Mouse (Mus musculus): ENCODE measurements around the gene Zfyve26.
A peak's percentile ranks its signal among the peaks of the same experiment; 100 is the strongest.
"Not testable (repeated sequence)": the region's sequence is repeated elsewhere in the genome, so short reads cannot be mapped to it uniquely, and the experiment has no call there.

Gene Zfyve26

GRCm38 (mm10) chr12:79296126-79296816 is at the start of gene Zfyve26:
Gene Zfyve26, minus strand, starts transcription at chr12:79296304.
- peak; percentile 96 for DNase-seq

DNA sequence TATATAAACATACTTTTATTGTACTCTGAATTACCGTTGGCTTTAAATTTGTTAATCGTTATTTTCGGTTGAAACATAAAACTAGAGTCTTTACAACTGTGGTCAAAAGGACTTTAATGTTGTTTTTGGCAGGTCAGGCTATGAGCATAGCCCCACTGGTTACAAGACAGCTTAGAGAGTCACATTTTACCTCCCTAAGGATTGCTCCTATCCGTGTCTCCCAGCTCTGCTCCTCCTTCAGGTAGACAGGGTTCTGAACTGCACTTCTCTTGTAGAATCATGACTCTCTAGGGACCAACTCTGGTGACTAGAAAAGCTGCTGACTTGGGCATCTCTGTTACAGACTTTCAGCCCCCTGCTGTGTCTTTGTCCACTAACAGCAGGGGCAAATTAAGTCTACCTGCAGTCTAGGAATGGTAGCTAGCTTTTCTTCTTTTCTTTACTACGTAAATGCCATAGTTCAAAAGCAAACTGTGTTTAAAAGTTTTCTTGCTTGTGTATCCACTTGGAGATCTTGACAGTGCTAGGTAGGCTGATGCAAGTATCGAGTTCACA is 45.3 kb upstream of the Zfyve26 start:
- no peak for DNase-seq

DNA sequence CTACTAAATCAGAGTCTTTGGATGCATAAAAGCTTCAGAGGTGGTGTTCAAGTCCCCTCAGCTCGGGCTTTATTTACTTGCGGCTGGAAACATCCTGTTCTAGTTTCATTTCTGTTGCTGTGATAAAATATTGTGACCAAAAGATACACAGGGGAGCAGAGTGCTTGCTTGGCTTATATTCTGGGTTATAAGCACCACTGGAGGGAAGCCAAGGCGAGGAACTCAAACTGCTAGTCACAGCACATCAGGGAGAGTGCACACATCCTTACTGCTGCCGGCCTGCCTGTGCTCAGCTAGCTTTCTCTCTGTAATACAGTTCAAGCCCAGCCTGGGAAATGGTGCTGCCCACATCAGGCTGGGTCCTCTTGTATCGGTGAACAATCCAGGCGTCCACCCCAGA is 44.4 kb upstream of the Zfyve26 start:
- DNase-seq, result no peak

GRCm38 (mm10) chr12:79338791-79339190 is 42.7 kb upstream of the Zfyve26 start:
- no peak for DNase-seq

GRCm38 (mm10) chr12:79331722-79332121 is 35.6 kb upstream of the Zfyve26 start:
- DNase-seq, result no peak

DNA sequence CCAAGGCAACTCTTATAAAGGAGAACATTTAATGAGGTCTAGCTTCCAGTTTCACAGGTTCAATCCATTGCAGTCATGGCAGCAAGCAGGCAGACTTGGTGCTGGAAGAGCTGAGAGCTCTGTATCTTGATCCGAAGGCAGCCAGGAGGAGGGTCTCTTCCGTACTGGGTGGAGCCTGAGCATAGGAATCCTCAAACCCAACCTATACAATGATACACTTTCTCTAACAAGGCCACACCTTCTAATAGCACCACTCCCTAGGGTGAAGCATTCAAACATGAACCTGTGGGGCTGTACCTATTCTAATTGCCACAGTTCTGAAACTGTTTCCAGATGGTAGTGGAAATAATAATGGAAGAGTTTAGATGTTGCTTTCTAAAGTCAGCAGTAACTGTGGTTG is 34.5 kb upstream of the Zfyve26 start:
- no peak for DNase-seq

DNA sequence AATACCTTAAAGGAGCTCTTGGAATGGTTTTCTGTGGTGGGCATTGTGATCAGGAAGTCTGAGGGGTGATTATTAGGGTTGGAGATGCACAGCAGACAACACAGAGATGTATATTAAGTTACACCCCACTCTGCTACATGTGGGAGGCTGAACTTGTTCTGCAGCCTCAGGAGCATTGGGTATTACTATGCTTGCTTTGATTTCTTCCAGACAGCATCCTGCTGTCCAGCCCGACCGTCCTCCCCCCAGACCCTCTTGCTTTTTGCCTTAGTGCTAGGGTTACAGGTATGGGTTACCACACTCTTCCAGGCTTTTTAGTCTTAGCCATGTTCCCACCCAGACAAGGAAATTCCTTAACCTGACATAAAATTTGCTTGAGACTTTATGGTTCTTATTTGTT is 31.8 kb upstream of the Zfyve26 start:
- DNase-seq, result no peak

DNA sequence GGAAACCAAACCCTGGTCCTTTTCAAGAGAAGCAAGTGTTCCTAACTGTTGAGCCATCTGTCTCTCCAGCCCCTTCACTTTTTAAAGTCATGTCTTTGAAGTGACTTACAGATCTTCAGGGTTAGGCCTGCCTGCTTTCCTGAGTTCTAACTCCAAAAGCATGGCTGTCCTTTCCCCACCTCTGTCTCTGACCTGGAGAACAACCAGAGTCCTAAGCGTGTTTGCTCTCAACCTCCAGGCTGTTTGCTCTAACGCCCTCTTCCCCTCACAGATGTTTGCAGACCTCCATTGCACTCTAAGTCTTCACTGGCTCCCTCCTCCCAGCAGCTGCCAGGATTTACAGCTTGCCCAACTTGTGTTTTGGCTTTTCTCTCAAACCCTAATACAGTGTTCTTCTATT is 30.6 kb upstream of the Zfyve26 start:
- no peak for DNase-seq

GRCm38 (mm10) chr12:79326236-79326635 is 30.1 kb upstream of the Zfyve26 start:
- no peak for DNase-seq

- not testable (repeated sequence) for DNase-seq
These were observed 26.4 kb upstream of the Zfyve26 start for GRCm38 (mm10) chr12:79322539-79322938.

DNA sequence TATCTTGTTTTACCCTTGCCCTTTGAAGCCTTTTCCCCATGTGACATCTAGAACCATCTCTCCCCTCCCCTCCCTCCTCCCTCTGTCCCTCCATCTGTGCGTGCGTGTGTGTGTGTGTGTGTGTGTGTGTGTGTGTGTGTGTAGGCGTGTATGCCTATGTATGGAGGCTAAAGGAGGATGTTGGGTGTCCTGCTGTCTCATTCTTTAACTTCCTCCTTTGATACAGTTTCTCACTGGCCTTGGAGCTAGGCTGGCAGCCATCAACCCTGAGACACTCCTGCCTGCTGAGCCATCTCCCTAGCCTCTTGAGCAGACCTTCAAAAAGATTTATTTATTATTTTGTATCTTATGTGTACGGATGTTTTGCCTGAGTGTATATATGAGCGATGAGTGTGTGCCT is 24.8 kb upstream of the Zfyve26 start:
- no peak for DNase-seq

- no peak for DNase-seq
These were observed 21.2 kb upstream of the Zfyve26 start for GRCm38 (mm10) chr12:79317339-79317738.

DNA sequence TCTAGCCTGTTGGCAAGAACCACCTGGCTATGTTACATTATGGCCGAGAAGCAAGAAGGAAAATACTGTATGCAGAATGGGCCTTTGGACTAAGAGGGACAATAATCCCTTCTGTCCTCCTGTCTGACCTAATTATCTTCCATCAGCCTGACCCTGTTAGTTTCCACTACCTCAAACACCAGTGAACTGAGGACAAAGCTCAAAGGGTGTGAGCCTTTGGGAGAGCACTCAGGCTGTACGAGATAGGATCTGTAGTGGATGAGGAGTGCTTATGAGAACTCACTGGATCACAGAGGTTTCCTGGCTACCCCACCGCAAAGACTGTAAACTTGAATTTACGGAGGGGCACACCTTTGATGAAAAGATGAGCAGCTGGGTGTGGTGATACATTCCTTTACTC is 17.6 kb upstream of the Zfyve26 start:
- no peak for DNase-seq

- DNase-seq, result no peak
These were observed 9.9 kb upstream of the Zfyve26 start for GRCm38 (mm10) chr12:79306013-79306412.

DNA sequence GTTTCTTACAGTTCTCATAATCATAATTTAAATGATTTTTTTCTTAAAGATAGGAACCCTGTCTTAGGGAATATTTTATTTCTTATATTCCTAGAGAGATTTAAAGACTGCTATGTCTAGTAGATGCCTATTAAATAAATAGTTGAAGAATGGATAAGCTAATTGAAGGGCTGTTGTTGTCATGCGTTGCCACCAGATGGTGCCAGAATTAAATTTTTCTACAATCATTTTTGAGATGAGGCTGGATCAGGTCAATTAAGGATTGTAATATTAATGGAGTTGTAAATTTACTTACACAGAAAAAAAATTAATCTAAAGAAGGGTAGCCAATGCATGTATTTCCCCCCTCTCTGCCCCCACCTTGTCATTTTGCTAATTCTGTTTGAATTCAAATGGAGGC is 9.0 kb upstream of the Zfyve26 start:
- peak in 1 of 2 experiments; percentile 7 for DNase-seq

DNA sequence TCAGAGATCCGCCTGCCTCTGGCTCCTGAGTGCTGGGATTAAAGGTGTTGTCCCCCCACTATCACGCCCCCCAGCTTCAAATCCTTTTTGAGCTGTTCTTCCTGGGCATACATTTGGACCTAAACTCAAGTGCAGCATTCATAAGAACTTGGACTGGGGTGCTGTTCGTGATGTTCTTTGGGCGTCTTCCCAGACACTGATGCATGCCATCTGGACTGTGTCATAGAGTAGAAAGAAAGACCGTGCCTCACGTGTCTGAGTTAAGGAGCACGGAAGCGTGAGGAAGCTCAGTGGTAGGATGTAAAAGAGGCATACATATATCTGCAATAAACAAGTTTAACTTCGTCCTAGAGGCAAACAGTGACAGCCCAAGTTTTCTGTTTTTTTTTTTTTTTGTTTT is 5.7 kb upstream of the Zfyve26 start:
- DNase-seq, result peak in 1 of 2 experiments; percentile 28

DNA sequence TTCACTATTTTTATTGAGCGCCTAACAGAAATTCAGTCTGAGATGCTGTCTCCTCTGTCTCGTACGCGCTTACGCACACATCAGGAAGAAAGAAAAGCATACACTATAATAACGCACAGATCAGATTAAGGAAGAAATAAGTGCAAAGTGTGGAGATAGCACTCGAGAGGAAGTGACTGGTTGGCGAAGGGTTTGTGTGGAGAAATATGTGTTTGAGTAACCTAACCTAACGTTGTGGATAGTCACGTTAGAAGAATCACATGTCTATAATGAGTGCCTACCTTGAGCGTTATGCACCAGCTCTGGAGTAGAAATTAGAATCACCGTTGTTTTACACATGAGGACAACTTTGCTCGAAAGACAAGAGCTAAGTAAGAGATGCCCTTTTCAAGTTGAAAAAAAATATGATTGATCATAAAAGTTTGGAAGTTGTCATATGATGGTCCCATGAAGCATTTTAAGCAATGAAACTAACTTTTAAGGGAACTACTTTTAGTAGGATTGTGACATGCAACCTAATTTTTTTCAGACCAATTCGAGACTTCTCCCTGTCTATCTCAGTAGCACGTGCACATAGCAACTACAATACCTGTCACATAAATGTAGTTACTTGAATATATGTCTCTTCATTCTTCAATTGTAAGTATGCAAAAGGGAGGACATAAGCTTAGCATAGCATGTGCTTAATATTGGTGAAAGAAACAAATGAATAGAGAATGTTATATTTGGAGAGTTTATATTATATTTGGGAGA is 2.0 kb upstream of the Zfyve26 start:
- no peak for DNase-seq

DNA sequence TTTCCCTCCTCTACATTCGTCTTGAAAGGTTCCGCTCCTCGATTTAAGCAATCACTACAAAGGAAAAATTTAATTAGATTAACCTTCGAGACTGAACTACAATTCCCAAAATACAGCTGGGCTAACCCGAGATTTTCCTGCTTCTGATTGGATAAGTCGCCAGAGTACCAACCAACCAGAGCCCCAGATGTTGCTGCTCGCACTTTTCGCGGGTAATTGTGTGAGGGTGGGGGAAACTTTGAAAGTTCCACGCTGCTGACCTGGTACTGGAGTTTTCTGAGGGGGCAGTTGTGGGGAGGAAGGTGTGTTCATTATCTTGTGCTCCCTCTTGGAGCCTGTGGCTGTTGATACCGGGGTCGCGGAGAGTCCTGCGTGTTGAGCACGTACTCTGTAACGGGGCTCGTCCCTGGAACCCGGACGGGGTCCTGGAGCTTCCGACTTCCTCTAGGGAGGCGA is 1.0 kb upstream of the Zfyve26 start, which contains the start of gene Rad51b:
Gene Rad51b (plus strand): TSS at position 162 of the 456 bp plus-strand sequence.
- peak; percentile 77 to 88 for DNase-seq

DNA sequence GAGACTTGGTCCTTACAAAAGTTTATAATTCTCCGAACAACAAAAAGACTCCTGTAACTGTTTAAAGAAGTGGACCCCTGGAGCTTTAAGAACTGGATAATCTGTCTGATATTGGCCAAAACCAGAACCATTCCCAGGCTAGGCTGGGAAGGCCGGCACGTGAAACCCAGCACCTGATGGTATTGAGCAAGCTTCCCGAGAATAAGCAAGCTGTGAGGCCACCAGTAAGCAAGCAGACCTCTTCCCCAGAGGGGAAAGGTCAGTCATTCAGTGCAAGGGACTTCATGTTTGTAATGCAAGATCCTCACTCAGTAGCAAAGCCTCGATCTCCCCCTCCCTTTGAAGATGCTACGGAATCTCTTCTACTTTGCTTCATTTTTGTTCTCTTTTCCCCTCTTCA is 3.2 kb downstream of the Zfyve26 start:
- DNase-seq, result peak in 1 of 2 experiments; percentile 11

DNA sequence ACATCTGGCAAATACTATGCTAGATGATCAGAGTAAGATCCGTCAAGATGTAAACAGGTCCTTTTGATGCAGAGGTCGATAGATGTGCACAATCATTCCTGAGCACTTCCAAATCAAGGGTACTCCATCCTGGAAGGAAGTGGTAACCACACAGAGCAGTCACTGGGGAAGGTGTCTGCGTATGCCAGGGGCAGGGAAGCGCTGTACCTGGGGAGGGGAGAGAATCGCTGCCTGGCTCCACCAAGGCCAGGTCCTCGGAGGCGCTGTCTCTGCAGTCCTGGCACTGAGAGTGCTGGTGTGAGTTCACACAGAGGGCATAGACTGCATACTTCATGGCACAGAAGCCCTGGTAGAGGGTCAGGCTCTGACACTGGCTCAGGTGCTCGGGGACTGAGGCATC is 13.5 kb downstream of the Zfyve26 start:
- DNase-seq, result no peak

DNA sequence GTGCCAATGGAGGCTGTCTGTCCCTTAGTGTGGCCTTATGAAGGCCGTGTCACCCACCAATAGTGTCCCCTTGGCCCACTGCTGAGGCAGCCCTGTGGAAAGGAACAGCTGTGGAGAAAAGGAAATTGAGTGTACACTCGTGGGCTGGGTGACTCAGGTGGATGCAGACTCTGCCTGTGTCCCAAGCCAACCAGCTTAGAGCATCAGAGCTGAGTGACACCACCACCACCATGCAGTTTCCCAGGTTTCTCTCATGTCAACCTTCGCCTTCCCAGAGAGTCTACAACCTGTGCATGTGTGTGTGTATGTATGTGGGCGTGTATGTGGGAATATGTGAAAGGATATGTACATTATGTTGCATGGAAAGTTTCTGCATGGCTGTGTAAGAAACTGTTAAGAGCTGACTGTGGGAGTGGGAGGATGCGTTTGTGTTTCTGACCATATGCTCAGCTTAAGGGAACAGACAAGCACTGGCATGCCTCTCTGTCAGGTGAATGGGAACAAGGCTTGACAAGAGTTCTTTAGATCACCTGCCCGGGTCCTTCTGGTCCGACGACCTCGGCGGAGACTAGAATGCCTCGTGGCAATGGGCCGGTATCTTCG is 16.5 kb downstream of the Zfyve26 start:
- DNase-seq, result no peak

GRCm38 (mm10) chr12:79272604-79273003 is 23.5 kb downstream of the Zfyve26 start:
- no peak for DNase-seq

- DNase-seq, result peak in 1 of 2 experiments; percentile 22
These were observed 35.1 kb downstream of the Zfyve26 start for GRCm38 (mm10) chr12:79261035-79261434.

All from kidney, adult 8-10 months (tissue).